Mouse (Mus musculus) erythroblast, adult 5-6 weeks (primary cell): Measurements from ENCODE around the gene Cadm2. TPM values are rescaled to one million over a fixed set of nuclear protein-coding genes. Genes with fewer than 3 reads are reported as not detected.

Experiments
- ATAC-seq: replicated peaks from 2 replicates; pipeline ENCODE4 v1.8.0; 2016; ENCODE audit warnings: moderate number of reproducible peaks, mild to moderate bottlenecking, moderate TSS enrichment, inconsistent platforms; ENCODE audit not compliant: poor library complexity, low FRiP score, severe bottlenecking
- total RNA-seq, 2 experiments: library from RNA; stranded (forward) in 1 of 2; stranded (reverse) in 1 of 2; fragments of 150-400 nt in 1 of 2; fragments of 200-764, 138-1000 nt in 1 of 2; gene quantifications; 2 replicates each; pipeline versions ENCODE4 v1.2.3 to v1.2.4; 2015 to 2017; ENCODE audit warnings: low replicate concordance in 2 of 2

Cadm2 gene
- total RNA-seq, 2 experiments from 2014 or later: not detected

DNA sequence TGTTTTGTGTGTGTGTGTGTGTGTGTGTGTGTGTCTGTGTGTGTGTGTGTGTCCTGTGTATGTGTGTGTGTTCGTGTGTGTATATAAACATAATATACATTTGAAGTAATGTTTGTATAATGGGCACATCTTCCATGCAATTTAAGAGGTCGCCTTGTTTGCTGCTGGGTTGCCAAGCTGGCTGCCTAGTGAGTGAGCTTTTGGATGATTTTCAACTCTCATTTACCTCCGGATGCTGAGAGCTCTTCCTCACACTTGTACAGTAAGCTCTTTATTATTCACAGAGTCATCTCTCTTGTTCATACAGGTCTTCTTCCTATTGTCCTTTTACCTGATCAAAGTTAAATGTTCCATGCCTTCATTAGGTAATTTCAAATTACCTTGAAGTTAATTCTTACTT lies 822.5 kb downstream of the Cadm2 start:
- ATAC-seq: no peak

GRCm38 (mm10) chr16:66793067-66793466 lies 827.6 kb downstream of the Cadm2 start:
- no peak for ATAC-seq

DNA sequence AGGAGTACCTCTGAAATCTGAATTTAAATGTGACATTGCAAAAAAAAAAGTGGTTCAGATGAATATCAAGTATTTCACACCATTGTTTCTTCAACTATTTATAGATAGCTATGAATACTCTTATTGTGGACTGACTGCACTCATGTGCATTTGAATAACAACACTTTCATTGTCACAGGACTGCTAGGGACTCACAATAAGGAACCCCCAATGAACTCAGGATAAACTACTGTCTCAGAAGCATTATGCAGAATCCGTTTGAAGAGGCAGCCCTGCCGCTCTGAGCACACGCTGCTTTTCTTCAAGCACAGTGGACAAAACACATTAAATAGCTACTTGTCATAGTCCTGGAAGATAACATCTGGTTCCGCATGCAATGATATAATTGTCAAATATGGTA lies 848.8 kb downstream of the Cadm2 start:
- ATAC-seq: no peak

GRCm38 (mm10) chr16:66769545-66769944 lies 851.2 kb downstream of the Cadm2 start:
- ATAC-seq: no peak

DNA sequence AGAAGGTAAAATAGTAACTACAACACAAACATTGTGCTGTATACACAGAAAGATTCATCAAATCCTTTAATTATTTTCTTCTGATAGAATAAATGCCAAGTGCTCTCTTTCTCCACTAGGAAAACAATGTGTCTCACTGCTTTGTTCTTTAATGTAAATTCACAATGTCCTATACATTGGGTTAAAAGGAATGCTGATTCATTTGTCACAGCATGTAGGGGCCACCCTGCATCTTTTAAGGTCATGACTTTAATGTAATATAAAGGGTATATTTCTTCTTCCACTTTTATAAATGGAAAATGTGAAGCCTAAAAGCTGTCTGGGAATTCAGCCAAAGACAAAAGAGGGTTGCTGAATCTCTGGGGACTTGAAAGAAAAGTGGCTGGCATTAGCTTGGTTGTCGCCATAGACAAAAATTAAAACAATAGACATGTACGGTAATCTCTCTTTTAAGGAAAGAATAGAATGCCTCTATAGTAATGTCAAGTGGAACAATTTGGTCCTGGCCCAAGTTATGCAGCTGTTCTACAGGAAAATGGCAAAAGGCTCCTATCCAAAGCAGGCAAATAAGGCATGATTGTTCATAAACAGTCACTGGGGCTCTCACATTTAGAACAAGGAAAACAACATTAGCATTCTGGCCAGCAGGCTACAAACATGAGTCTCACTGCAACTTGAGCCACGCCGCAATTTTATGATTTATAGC lies 851.9 kb downstream of the Cadm2 start:
- ATAC-seq: no peak

GRCm38 (mm10) chr16:66761546-66762473 lies 858.9 kb downstream of the Cadm2 start:
- ATAC-seq: no peak

GRCm38 (mm10) chr16:66748533-66748932 lies 872.2 kb downstream of the Cadm2 start:
- no peak for ATAC-seq

DNA sequence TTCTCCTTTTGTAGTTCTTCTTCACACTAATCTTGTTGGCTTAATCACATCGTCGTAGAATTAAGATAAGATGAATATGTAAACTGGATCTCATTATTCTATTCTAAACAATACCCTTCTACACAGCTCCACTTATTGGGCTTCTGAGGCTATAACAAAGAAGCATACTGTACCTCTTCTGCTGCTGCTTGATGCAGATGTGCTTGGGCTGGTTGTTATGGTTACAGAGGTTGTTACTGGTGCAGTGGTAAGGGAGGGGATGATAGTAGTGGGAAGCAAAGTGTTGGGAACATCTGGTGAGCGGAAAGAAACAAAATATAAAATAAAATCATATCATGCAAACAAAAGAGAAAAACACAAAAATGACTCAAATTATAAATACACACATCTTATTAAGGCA lies 889.5 kb downstream of the Cadm2 start:
- no peak for ATAC-seq

DNA sequence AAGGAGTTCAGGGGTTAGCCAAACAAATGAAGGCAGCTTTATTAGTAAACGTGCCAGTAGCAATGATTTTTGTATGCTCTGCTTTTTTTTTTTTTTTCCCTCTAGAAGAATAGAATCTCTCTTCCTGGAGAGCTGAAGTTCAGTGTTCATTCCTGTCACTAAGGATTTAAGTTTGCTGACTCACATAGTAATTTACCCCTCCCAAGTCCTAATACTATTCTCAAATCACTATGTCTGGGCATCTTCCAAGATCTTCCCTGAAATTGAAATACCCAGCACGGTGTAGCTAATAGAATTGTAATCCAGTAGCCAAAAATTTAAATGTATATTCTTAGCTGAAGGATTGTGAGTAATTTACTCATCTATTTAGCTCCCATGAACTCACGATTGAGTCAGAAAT lies 914.2 kb downstream of the Cadm2 start:
- ATAC-seq: no peak

DNA sequence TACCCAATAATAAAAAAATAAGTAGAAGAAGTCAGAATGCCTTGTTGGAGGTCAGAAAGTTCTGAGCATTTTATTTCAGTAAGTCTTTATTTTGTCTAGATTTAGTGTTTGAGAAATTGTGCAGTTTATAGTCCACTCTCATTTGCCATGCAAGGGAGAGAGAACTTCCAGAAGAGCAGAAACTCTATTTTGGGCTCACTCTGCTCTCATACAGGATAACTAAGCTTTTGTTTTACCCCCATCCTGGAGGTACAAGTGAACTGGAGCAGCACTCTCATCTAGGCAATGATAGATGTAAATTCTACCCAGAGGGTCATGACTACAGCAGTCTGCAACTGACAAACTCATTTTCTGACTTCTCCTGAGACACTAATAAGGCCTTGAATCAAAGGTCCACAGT lies 925.9 kb downstream of the Cadm2 start:
- no peak for ATAC-seq

DNA sequence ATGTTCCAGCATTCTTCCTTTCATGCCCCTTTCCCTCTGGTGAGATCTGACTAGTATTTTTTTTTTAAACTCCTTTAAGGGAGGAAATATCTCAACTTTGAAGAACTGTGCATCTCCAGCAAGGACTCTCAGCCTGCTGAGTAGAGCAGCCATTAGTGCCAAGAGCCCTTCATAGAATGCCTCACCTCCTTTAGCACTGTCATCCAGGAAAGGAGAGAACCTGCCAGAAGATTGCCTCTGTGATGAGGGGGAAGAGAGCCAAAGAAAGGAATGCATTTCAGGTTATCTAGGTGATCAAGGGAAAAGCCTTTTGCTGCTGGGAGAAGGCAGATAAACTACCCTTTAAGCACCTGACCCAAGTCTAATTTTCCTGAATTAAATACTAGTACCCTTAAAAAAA lies 943.5 kb downstream of the Cadm2 start:
- ATAC-seq: no peak

DNA sequence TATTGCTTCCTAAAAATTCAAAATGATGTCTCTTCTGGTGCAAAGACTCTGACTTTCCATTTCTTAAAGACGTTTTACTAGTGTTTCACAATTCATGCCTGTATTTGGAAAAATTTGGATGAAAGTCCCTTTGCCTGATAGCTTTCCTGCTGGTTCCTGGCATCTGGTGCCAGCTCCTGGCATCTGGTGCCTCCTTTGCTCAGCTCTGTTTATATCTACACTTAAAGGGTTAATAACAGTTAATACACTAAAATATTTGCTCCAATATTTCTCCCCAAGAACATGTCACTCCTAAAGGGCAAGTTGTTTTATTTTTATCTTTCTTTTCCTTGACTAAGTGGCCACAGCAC lies 969.7 kb downstream of the Cadm2 start:
- ATAC-seq: no peak

GRCm38 (mm10) chr16:66650348-66651012 lies 970.2 kb downstream of the Cadm2 start:
- no peak for ATAC-seq

DNA sequence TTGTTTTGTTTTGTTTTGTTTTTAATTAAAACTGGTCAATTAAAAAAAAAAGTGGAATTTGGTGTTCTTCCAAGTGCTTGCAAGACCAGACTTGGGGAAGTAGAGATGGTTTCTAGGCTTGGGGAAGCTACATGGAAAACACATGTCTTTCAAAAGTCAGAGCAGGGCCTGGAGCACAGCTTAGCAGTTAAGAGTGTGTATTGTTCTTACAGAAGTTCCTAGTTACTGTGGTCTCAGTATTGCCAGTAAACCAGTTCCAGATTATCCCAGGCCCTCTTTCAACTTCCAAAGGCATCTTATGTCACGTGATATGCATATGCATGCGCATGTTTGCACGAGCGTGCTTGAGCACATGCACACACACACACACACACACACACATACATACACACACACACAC lies 972.9 kb downstream of the Cadm2 start:
- ATAC-seq: no peak

- ATAC-seq: no peak
Observed at GRCm38 (mm10) chr16:66643606-66644005, 977.1 kb downstream of the Cadm2 start.

DNA sequence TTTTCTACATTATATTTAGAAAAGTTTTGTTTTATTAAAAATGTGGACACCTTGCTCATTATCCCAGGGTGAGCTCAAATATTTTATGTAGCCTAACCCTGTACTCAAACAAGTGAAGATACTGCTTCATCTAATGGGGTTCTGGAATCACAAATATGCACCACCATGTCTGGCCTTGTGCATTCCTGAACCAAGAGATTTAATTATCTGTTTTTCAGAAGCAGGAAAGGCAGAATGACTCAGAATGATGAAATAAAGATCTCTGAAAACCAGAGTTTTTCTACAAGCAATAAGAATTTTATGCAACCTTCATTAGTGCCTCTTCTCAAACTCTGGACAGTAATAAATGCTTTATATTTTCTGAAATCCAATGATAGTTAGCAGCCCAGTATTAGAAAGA lies 993.2 kb downstream of the Cadm2 start:
- no peak for ATAC-seq

GRCm38 (mm10) chr16:66622423-66622822 lies 998.3 kb downstream of the Cadm2 start:
- ATAC-seq: no peak

GRCm38 (mm10) chr16:66612624-66613023 lies 1008.1 kb downstream of the Cadm2 start:
- ATAC-seq: no peak
